Mouse (Mus musculus): Measurements from ENCODE around the gene Rab11fip5.

Gene Rab11fip5

GRCm38 (mm10) chr6:85305826-85306225 is 68.6 kb downstream of the Rab11fip5 start:
- no peak for DNase-seq

- DNase-seq = no peak
Observed at GRCm38 (mm10) chr6:85304966-85305365, 69.5 kb downstream of the Rab11fip5 start.

GRCm38 (mm10) chr6:85302326-85303055 is 71.9 kb downstream of the Rab11fip5 start:
- DNase-seq = peak; percentile 58 to 72

- peak; percentile 45 to 48 for DNase-seq
Observed at GRCm38 (mm10) chr6:85295384-85296167, 78.9 kb downstream of the Rab11fip5 start.

- DNase-seq = no peak
Observed at GRCm38 (mm10) chr6:85294004-85294379, 80.4 kb downstream of the Rab11fip5 start.

GRCm38 (mm10) chr6:85293255-85294003 is 81.0 kb downstream of the Rab11fip5 start:
- peak in 1 of 2 experiments; percentile 16 for DNase-seq

- DNase-seq = no peak
Observed at GRCm38 (mm10) chr6:85290869-85291824, 83.3 kb downstream of the Rab11fip5 start.

GRCm38 (mm10) chr6:85288193-85288857 is 86.1 kb downstream of the Rab11fip5 start:
- DNase-seq = no peak

- DNase-seq = no peak
Observed at GRCm38 (mm10) chr6:85286283-85287047, 88.0 kb downstream of the Rab11fip5 start.
